Mouse (Mus musculus): Measurements from ENCODE around the gene Slamf8. TPM values are rescaled to one million over a fixed set of nuclear protein-coding genes. Genes with fewer than 3 reads are reported as not detected.

Slamf8 gene
- total RNA-seq, 1 experiment = not detected

DNA sequence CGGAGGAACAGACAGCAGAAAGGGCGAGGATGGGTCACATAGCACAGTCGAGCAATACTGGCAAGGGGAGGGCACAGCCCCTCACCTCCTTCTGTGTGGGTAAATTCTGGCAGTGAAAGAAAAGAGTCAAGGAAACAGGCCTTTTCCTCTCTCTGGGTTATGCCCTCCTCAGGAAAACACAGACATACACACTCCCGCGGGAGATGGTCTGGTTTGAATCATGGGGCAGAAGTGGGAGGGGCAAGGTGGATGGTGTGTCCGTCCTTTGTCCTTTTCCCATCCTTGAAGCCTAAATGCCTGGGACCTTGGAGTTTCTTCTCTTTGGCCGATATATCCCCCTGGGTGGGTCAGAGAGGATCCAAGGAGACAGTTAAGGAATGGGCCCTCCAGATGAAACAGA, 39.5 kb upstream of the Slamf8 start:
- Histone ChIP-seq H3K9me3 (ENCODE audit: control insufficient read depth, insufficient read depth, low read depth, low read length) (no peaks in the 10 kb centered on the region), H3K27ac (ENCODE audit: insufficient read depth, low read depth, low read length, poor library complexity, severe bottlenecking) (no peak overlapping the region), H3K9ac (ENCODE audit: insufficient read depth, low read depth, low read length, poor library complexity, severe bottlenecking) (no peak overlapping the region), H3K4me1 (ENCODE audit: control insufficient read depth in 2 of 2, insufficient read depth in 2 of 2, low read length in 2 of 2, poor library complexity in 1 of 2) (no peaks in the 10 kb centered on the region), H3K4me3 (ENCODE audit: insufficient read depth in 1 of 2, low read depth in 1 of 2, low read length in 2 of 2, poor library complexity in 1 of 2, severe bottlenecking in 1 of 2) (no peak overlapping the region), H3K36me3 (ENCODE audit: control insufficient read depth, insufficient read depth, low read length, poor library complexity, severe bottlenecking) (no peaks in the 10 kb centered on the region)
- TF ChIP-seq ZNF384 (IDR thresholded peaks at IDR 0.05; ENCODE audit: low read depth, low read length) = no peak
- TF ChIP-seq HCFC1 (IDR thresholded peaks at IDR 0.05; ENCODE audit: borderline replicate concordance, insufficient read depth, low read length) = no peak
- no peak for TF ChIP-seq ZC3H11A (IDR thresholded peaks at IDR 0.05; ENCODE audit: borderline replicate concordance, low read depth, low read length)
- TF ChIP-seq MAFK (IDR thresholded peaks at IDR 0.05; ENCODE audit: insufficient read depth, low read depth, low read length) = no peak
- TF ChIP-seq CHD2 (IDR thresholded peaks at IDR 0.05; ENCODE audit: low read depth, low read length) = no peak
- in situ Hi-C loops (cut with MboI; ENCODE audit: low sequenced_read_pairs in 2 of 2, unreplicated experiment in 2 of 2) = loop anchor here (10.0 to 25.0 kb wide), 3 partner anchors 215 to 757 kb away; no protein-coding TSS in a partner anchor
- no peak for DNase-seq (ENCODE audit: low read depth, low spot score)

DNA sequence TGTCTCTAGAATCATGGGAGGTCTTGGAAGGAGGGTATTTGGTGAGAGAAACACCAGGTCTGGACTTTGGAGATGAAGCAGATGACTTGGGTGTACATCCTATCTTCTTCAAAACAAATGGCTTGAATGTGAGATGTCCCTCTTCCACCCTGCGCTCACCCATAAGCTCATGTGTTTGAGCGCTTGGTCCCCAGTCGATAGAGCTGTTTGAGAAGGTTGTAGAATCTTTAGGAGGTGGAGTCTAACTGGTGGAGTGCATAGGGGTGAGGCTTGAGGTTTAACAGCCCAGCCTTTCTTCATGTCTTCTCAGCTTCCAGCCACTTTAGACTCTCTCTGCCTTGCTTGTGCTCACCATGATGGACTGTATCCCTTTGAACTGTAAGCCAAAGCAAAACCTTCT, 35.9 kb upstream of the Slamf8 start:
- no peak for DNase-seq (ENCODE audit: low read depth, low spot score)
- in situ Hi-C loops (cut with MboI; ENCODE audit: low sequenced_read_pairs in 2 of 2, unreplicated experiment in 2 of 2) = loop anchor here (25.0 kb wide), 2 partner anchors 214 to 761 kb away; no protein-coding TSS in a partner anchor
- TF ChIP-seq HCFC1 (IDR thresholded peaks at IDR 0.05; ENCODE audit: borderline replicate concordance, insufficient read depth, low read length) = no peak
- no peak for TF ChIP-seq MAFK (IDR thresholded peaks at IDR 0.05; ENCODE audit: insufficient read depth, low read depth, low read length)
- no peak for TF ChIP-seq CHD2 (IDR thresholded peaks at IDR 0.05; ENCODE audit: low read depth, low read length)
- TF ChIP-seq ZC3H11A (IDR thresholded peaks at IDR 0.05; ENCODE audit: borderline replicate concordance, low read depth, low read length) = no peak
- TF ChIP-seq ZNF384 (IDR thresholded peaks at IDR 0.05; ENCODE audit: low read depth, low read length) = no peak
- Histone ChIP-seq H3K4me1 (ENCODE audit: control insufficient read depth in 2 of 2, insufficient read depth in 2 of 2, low read length in 2 of 2, poor library complexity in 1 of 2) (no peaks in the 10 kb centered on the region), H3K27ac (ENCODE audit: insufficient read depth, low read depth, low read length, poor library complexity, severe bottlenecking) (no peak overlapping the region), H3K4me3 (ENCODE audit: insufficient read depth in 1 of 2, low read depth in 1 of 2, low read length in 2 of 2, poor library complexity in 1 of 2, severe bottlenecking in 1 of 2) (no peak overlapping the region), H3K9ac (ENCODE audit: insufficient read depth, low read depth, low read length, poor library complexity, severe bottlenecking) (no peak overlapping the region), H3K36me3 (ENCODE audit: control insufficient read depth, insufficient read depth, low read length, poor library complexity, severe bottlenecking) (no peaks in the 10 kb centered on the region), H3K9me3 (ENCODE audit: control insufficient read depth, insufficient read depth, low read depth, low read length) (no peaks in the 10 kb centered on the region)

DNA sequence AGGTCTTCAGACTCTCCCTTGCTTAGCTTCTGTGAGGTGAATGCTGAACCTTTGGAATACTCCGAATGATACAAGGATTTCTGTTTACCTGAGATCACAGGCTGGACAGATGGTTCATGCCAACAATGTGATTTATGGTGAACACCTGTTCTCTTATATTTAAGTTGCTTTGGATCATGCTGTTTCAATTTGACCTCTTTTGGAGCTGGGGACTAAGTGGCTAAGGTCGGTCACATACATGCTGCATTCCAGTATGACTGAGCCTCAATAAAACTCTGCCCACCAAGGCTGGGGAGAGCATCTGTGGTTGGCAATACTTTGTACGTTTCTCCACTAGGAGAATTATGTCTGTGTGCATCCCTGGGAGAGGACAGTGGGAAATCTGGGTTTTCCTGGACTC, 33.7 kb upstream of the Slamf8 start:
- in situ Hi-C loops (cut with MboI; ENCODE audit: low sequenced_read_pairs in 2 of 2, unreplicated experiment in 2 of 2) = no loop called here
- no peak for DNase-seq (ENCODE audit: low read depth, low spot score)

DNA sequence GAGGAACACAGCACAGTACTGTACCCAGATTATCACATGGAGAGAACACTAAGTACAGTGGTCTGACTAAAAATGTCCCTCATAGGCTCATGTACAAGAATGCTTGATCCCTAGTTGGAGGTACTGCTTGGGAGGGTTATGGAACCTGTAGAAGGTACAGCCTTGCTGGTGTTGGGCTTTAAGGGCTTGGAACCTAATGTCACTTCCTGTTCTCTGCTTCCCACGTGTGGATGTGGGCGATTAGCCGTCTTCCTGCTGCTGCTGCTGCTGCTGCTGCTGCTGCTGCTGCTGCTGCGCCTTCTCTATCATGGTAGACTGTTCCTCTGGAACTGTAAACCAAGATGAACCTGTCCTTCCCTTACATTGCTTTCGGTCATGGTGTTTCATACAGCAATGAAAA, 33.2 kb upstream of the Slamf8 start:
- DNase-seq (ENCODE audit: low read depth, low spot score) = no peak
- no peak for TF ChIP-seq MAFK (IDR thresholded peaks at IDR 0.05; ENCODE audit: insufficient read depth, low read depth, low read length)
- TF ChIP-seq CHD2 (IDR thresholded peaks at IDR 0.05; ENCODE audit: low read depth, low read length) = no peak
- TF ChIP-seq HCFC1 (IDR thresholded peaks at IDR 0.05; ENCODE audit: borderline replicate concordance, insufficient read depth, low read length) = no peak
- TF ChIP-seq ZNF384 (IDR thresholded peaks at IDR 0.05; ENCODE audit: low read depth, low read length) = no peak
- TF ChIP-seq ZC3H11A (IDR thresholded peaks at IDR 0.05; ENCODE audit: borderline replicate concordance, low read depth, low read length) = no peak
- Histone ChIP-seq H3K9ac (ENCODE audit: insufficient read depth, low read depth, low read length, poor library complexity, severe bottlenecking) (no peak overlapping the region), H3K36me3 (ENCODE audit: control insufficient read depth, insufficient read depth, low read length, poor library complexity, severe bottlenecking) (no peaks in the 10 kb centered on the region), H3K9me3 (ENCODE audit: control insufficient read depth, insufficient read depth, low read depth, low read length) (no peaks in the 10 kb centered on the region), H3K4me1 (ENCODE audit: control insufficient read depth in 2 of 2, insufficient read depth in 2 of 2, low read length in 2 of 2, poor library complexity in 1 of 2) (no peaks in the 10 kb centered on the region), H3K27ac (ENCODE audit: insufficient read depth, low read depth, low read length, poor library complexity, severe bottlenecking) (no peak overlapping the region), H3K4me3 (ENCODE audit: insufficient read depth in 1 of 2, low read depth in 1 of 2, low read length in 2 of 2, poor library complexity in 1 of 2, severe bottlenecking in 1 of 2) (no peak overlapping the region)
- in situ Hi-C loops (cut with MboI; ENCODE audit: low sequenced_read_pairs in 2 of 2, unreplicated experiment in 2 of 2) = no loop called here

More for the DNA sequence above, 33.7 kb upstream of the Slamf8 start:
- TF ChIP-seq MAFK (IDR thresholded peaks at IDR 0.05; ENCODE audit: insufficient read depth, low read depth, low read length) (no peak), HCFC1 (IDR thresholded peaks at IDR 0.05; ENCODE audit: borderline replicate concordance, insufficient read depth, low read length) (no peak), ZNF384 (IDR thresholded peaks at IDR 0.05; ENCODE audit: low read depth, low read length) (no peak), CHD2 (IDR thresholded peaks at IDR 0.05; ENCODE audit: low read depth, low read length) (no peak), ZC3H11A (IDR thresholded peaks at IDR 0.05; ENCODE audit: borderline replicate concordance, low read depth, low read length) (no peak)
- H3K4me1 ChIP-seq (ENCODE audit: control insufficient read depth in 2 of 2, insufficient read depth in 2 of 2, low read length in 2 of 2, poor library complexity in 1 of 2) = no peaks in the 10 kb centered on the region
- no peak overlapping the region for H3K9ac ChIP-seq (ENCODE audit: insufficient read depth, low read depth, low read length, poor library complexity, severe bottlenecking)
- no peak overlapping the region for H3K27ac ChIP-seq (ENCODE audit: insufficient read depth, low read depth, low read length, poor library complexity, severe bottlenecking)
- no peak overlapping the region for H3K4me3 ChIP-seq (ENCODE audit: insufficient read depth in 1 of 2, low read depth in 1 of 2, low read length in 2 of 2, poor library complexity in 1 of 2, severe bottlenecking in 1 of 2)
- H3K36me3 ChIP-seq (ENCODE audit: control insufficient read depth, insufficient read depth, low read length, poor library complexity, severe bottlenecking) = no peaks in the 10 kb centered on the region
- H3K9me3 ChIP-seq (ENCODE audit: control insufficient read depth, insufficient read depth, low read depth, low read length) = no peaks in the 10 kb centered on the region

DNA sequence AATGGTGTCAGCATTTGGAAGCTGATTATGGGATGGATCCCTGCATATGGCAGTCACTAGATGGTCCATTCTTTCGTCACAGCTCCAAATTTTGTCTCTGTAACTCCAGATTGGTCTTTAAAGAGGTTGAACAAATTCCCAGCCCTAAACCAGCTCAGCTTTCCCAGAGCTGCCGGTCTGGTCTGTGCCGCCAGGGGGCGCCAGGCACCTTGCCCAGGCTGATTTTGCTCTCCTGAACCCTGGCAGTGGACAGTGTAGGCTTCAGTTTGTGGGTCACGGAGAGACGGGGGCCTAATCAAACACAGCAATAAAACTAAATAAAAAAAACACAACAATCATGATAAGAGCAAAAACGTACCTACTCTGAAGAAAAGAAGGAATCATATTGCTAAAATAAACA, 28.9 kb upstream of the Slamf8 start:
- no peak overlapping the region for H3K4me3 ChIP-seq (ENCODE audit: insufficient read depth in 1 of 2, low read depth in 1 of 2, low read length in 2 of 2, poor library complexity in 1 of 2, severe bottlenecking in 1 of 2)
- H3K36me3 ChIP-seq (ENCODE audit: control insufficient read depth, insufficient read depth, low read length, poor library complexity, severe bottlenecking) = no peaks in the 10 kb centered on the region
- 0 out of 4 replicates have a peak, but pooled peaks cover 0 to 1% of the 10 kb centered on the region in 2 experiments for H3K4me1 ChIP-seq (ENCODE audit: control insufficient read depth in 2 of 2, insufficient read depth in 2 of 2, low read length in 2 of 2, poor library complexity in 1 of 2)
- TF ChIP-seq ZC3H11A (IDR thresholded peaks at IDR 0.05; ENCODE audit: borderline replicate concordance, low read depth, low read length) = peak; percentile 39; the same call in 1 of the 2 replicates
- TF ChIP-seq HCFC1 (IDR thresholded peaks at IDR 0.05; ENCODE audit: borderline replicate concordance, insufficient read depth, low read length) = no peak
- TF ChIP-seq ZNF384 (IDR thresholded peaks at IDR 0.05; ENCODE audit: low read depth, low read length) = no peak
- in situ Hi-C loops (cut with MboI; ENCODE audit: low sequenced_read_pairs in 2 of 2, unreplicated experiment in 2 of 2) = no loop called here
- H3K9ac ChIP-seq (ENCODE audit: insufficient read depth, low read depth, low read length, poor library complexity, severe bottlenecking) = no peak overlapping the region
- no peak overlapping the region for H3K27ac ChIP-seq (ENCODE audit: insufficient read depth, low read depth, low read length, poor library complexity, severe bottlenecking)
- H3K9me3 ChIP-seq (ENCODE audit: control insufficient read depth, insufficient read depth, low read depth, low read length) = no peaks in the 10 kb centered on the region
- peak; percentile 38 for DNase-seq (ENCODE audit: low read depth, low spot score)
